Mouse (Mus musculus) effector memory CD4-positive, alpha-beta T cell, adult 5 months (primary cell): ENCODE results near the gene 4932438H23Rik. TPM values are rescaled to one million over a fixed set of nuclear protein-coding genes. Genes with fewer than 3 reads are reported as not detected.

Experiments used
- polyA plus RNA-seq: library from polyadenylated mRNA; unstranded; fragments of 100-300 nt; shearing (Covaris generic); gene quantifications from one replicate; pipeline ENCODE4 v1.2.1, GENCODE M21; 2017

The 4932438H23Rik gene
- 0.21 TPM for polyA plus RNA-seq

DNA sequence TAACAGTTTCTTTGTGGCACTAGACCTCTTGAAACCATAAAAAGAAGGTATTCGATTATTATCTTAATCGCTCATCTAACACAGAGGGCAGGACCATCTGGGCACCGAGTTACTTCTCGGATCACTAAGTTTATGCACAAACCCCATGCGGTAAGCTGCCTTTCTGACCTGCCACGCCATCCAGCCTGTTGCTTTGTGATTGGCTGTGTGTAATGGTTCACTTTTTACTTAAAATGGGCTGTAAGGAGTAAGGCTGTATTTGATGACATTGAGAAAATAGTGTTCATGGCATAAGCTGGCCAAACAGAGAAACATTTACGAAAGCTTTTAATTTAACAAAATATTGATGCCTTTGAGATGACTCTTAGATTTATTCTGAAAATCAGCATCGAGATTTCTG is at the start of gene 4932438H23Rik:
4932438H23Rik (minus strand) TSS at position 101 of the 400 bp plus-strand sequence.

DNA sequence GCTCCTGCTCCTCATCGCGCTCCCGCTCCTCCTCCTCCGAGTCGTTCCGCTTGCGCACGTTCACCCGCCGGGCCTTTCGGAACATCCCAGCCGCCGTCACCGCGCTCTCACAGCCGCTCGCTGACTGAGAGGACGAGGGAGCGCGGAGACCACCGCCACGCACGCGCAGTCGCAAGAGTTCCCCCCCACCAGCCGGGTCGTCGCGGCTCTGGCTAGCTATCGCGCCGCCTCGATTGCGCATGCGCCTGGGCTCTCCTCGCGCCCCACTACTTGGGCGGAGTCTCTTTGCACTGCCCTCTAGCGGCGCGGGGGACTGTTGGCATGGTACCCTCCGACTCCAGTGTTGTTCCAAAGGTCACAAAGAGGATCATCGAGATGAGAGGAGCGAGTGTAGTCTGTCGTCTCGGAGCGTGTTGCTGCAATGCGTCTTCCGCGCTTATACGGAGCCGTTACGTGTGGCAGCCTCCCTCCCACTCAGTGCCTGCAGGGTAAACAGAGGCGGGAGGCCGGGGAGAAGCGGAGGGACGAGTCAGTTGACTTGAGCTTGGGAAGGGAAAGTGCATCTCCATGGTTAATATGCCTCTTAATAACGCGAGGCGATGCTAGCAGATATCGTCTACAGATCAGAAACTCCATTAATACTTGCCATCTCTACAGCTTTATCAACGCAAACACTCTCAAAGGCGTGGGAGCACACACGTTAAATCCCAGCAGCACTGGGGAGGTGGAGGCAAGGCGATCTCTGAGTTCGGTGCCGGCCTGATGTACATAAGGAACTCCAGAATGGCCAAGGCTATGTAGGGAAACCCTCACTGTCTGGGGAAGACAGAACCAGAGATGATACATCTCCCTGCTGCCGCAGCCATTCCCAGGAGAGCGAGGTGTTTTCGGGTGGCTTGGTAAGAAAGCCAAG is 50.4 kb downstream of the 4932438H23Rik start, which contains the start of gene Paxbp1:
Paxbp1 (minus strand) TSS at position 274 of the 913 bp plus-strand sequence.

DNA sequence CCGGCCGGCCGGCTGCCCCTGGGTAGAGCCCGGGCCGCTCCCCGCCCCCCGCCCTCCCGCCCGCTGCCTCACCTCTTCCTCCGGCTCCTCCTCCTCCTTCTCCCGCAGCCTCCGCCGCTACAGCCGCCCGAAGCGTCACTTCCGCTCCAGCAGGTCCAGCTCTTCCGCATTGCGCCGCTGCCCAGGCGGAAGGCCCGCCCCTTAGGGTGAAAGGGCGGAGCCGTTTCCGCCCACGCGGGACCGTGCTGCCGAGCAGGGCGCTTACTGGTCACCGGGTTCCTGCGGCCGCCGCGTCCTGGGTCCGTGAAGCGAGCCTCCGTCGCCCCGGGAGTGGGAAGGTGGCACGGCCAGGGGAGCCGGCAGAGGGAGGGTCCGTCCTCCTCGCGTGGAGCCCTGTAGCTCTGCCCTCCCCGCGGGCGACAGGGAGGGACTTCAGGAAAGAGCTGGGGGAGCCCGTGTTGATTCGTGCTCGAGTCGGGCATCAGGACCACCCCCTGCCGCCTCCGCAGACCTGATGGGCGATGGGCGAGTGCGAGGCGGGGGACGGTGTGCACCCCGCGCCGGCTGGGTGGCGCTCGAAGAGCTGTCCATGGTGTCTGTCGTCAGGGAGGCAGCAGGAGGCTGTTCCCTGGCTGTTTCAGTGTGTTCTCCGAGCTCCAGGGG is 83.8 kb downstream of the 4932438H23Rik start, which contains the start of gene Synj1:
Synj1 (minus strand) TSS at position 288 of the 663 bp plus-strand sequence.

Other genes starting within 250 kb of the 4932438H23Rik start
- 20.5 TPM for gene Cfap298, start 160.0 kb downstream of the 4932438H23Rik start, polyA plus RNA-seq
- 46.3 TPM for gene Synj1, start 83.8 kb downstream of the 4932438H23Rik start, polyA plus RNA-seq
- 121 TPM for gene Paxbp1, start 50.6 kb downstream of the 4932438H23Rik start, polyA plus RNA-seq
- not detected for gene Olig2, start 130.3 kb upstream of the 4932438H23Rik start, polyA plus RNA-seq
- not detected for gene Olig1, start 174.7 kb upstream of the 4932438H23Rik start, polyA plus RNA-seq